Mouse (Mus musculus): ENCODE measurements at regions not wholly inside any gene's neighbourhood (a gene's known extent, or its start where the extent isn't known, plus 50 kb on each side); places are given as distances from the start of the nearest gene placed in this dataset.

- Histone ChIP-seq H3K36me3 (ENCODE audit: control insufficient read depth, insufficient read depth, low read length) (no peaks in the 10 kb centered on the region), H3K4me3 (replicated peaks; ENCODE audit: low read length) (no peak overlapping the region), H3K4me1 (ENCODE audit: control insufficient read depth, insufficient read depth, low read length) (peaks cover 3% of the 10 kb centered on the region; the same call in 1 of the 2 replicates), H3K27me3 (ENCODE audit: control insufficient read depth, insufficient read depth, low read length) (no peaks in the 10 kb centered on the region), H3K4me2 (replicated peaks; ENCODE audit: low read depth, low read length, severe bottlenecking) (no peak overlapping the region), H3K27ac (replicated peaks; ENCODE audit: low read depth, low read length) (no peak overlapping the region), H3K9ac (ENCODE audit: low read depth, low read length, severe bottlenecking) (no peak overlapping the region), H3K9me3 (ENCODE audit: control insufficient read depth, low read length) (no peaks in the 10 kb centered on the region)
- 79% methylated on average over 10 of the region's 10 CpGs for WGBS
- ATAC-seq (ENCODE audit: low FRiP score, low read depth) (no peak), DNase-seq (ENCODE audit: low spot score) (no peak)
- TF ChIP-seq POLR2A (IDR thresholded peaks at IDR 0.05; ENCODE audit: borderline replicate concordance, extremely low read depth, insufficient read depth, insufficient read length): no peak
Measured at GRCm38 (mm10) chr2:72644151-72644843, 168.3 kb downstream of the Cdca7 start.

DNA sequence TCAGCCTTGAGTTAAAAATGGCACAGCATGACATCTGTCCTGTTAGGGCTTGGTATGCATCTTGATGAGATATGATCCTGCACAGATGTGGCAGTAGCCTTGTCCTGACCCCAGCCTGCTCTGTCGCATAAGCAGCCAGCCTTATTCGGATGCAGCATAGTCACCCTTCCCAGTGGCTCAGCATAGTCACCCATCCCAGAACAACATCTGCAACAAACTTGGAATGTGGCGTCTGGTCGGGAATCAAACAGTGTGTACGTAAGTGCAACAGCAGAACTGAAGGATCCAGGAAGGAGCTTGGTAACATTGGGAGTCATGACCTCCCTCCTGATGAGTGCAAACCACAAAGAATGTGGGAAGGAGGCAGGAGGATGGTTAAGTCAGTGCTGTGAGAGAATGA, 171.7 kb downstream of the Cdca7 start:
- no peak overlapping the region for H3K4me2 ChIP-seq (replicated peaks; ENCODE audit: low read depth, low read length, severe bottlenecking)
- WGBS: 51% methylated on average over 5 of the region's 5 CpGs
- no peaks in the 10 kb centered on the region for H3K36me3 ChIP-seq (ENCODE audit: control insufficient read depth, insufficient read depth, low read length)
- no peak for TF ChIP-seq POLR2A (IDR thresholded peaks at IDR 0.05; ENCODE audit: borderline replicate concordance, extremely low read depth, insufficient read depth, insufficient read length)
- H3K4me1 ChIP-seq (ENCODE audit: control insufficient read depth, insufficient read depth, low read length): no peaks in the 10 kb centered on the region
- no peaks in the 10 kb centered on the region for H3K27me3 ChIP-seq (ENCODE audit: control insufficient read depth, insufficient read depth, low read length)
- H3K9me3 ChIP-seq (ENCODE audit: control insufficient read depth, low read length): no peaks in the 10 kb centered on the region
- no peak overlapping the region for H3K27ac ChIP-seq (replicated peaks; ENCODE audit: low read depth, low read length)
- no peak for DNase-seq (ENCODE audit: low spot score)
- no peak overlapping the region for H3K9ac ChIP-seq (ENCODE audit: low read depth, low read length, severe bottlenecking)
- H3K4me3 ChIP-seq (replicated peaks; ENCODE audit: low read length): no peak overlapping the region
- ATAC-seq (ENCODE audit: low FRiP score, low read depth): peak; percentile 55

GRCm38 (mm10) chr2:72648294-72648693, 172.3 kb downstream of the Cdca7 start:
- ATAC-seq (ENCODE audit: low FRiP score, low read depth) (no peak), DNase-seq (ENCODE audit: low spot score) (no peak)
- WGBS: 52% methylated on average over 5 of the region's 5 CpGs
- Histone ChIP-seq H3K27ac (replicated peaks; ENCODE audit: low read depth, low read length) (no peak overlapping the region), H3K4me2 (replicated peaks; ENCODE audit: low read depth, low read length, severe bottlenecking) (no peak overlapping the region), H3K4me1 (ENCODE audit: control insufficient read depth, insufficient read depth, low read length) (no peaks in the 10 kb centered on the region), H3K27me3 (ENCODE audit: control insufficient read depth, insufficient read depth, low read length) (no peaks in the 10 kb centered on the region), H3K4me3 (replicated peaks; ENCODE audit: low read length) (no peak overlapping the region), H3K9ac (ENCODE audit: low read depth, low read length, severe bottlenecking) (no peak overlapping the region), H3K9me3 (ENCODE audit: control insufficient read depth, low read length) (no peaks in the 10 kb centered on the region), H3K36me3 (ENCODE audit: control insufficient read depth, insufficient read depth, low read length) (no peaks in the 10 kb centered on the region)
- TF ChIP-seq POLR2A (IDR thresholded peaks at IDR 0.05; ENCODE audit: borderline replicate concordance, extremely low read depth, insufficient read depth, insufficient read length): no peak

- Histone ChIP-seq H3K27ac (replicated peaks; ENCODE audit: low read depth, low read length) (no peak overlapping the region), H3K4me1 (ENCODE audit: control insufficient read depth, insufficient read depth, low read length) (no peaks in the 10 kb centered on the region), H3K36me3 (ENCODE audit: control insufficient read depth, insufficient read depth, low read length) (no peaks in the 10 kb centered on the region), H3K9me3 (ENCODE audit: control insufficient read depth, low read length) (no peaks in the 10 kb centered on the region), H3K27me3 (ENCODE audit: control insufficient read depth, insufficient read depth, low read length) (no peaks in the 10 kb centered on the region), H3K9ac (ENCODE audit: low read depth, low read length, severe bottlenecking) (no peak overlapping the region), H3K4me2 (replicated peaks; ENCODE audit: low read depth, low read length, severe bottlenecking) (no peak overlapping the region), H3K4me3 (replicated peaks; ENCODE audit: low read length) (no peak overlapping the region)
- DNase-seq (ENCODE audit: low spot score) (no peak), ATAC-seq (ENCODE audit: low FRiP score, low read depth) (no peak)
- TF ChIP-seq POLR2A (IDR thresholded peaks at IDR 0.05; ENCODE audit: borderline replicate concordance, extremely low read depth, insufficient read depth, insufficient read length): no peak
- WGBS: 67% methylated on average over 9 of the region's 9 CpGs
Measured at GRCm38 (mm10) chr2:72655864-72656263, 179.9 kb downstream of the Cdca7 start.

DNA sequence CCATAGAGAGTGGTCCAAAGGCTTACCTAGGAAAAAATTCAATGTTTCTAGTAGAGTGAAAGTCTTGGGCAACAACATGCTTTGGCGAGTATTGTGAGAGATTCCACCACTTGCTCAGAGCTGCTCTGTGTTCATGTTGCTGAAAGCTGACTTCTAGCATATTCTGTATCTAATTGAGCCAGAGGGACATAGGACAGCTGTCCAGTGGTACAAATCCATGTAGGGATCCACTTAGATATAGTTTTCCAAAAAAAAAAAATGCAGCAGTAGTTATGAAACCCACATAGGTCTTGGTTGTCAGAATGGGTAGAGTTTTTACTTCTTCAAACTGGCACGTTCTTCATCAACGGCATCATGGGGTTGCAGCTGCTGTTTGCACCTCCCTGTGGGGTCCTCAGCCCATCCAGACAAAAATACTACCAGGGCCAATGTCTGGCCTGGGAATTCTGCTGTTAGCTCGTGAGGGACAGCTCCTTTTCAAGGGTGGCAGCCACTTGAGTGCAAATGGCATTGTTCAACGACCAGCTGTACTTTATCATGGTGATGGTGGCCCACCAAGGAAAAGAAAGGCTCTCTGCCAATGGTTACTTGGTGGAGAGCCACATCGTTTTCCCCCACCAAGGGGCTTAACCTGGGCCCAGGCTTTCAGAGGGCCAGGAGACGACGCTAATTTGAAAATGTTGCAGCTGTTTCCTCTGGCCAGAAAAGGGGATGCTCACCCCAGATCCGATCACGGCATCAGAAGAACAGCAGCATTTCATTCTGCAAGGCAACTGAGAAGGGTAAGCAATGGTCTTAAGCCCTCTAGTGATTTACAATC, 181.4 kb downstream of the Cdca7 start:
- DNase-seq (ENCODE audit: low spot score): peak; percentile 8
- no peak for TF ChIP-seq POLR2A (IDR thresholded peaks at IDR 0.05; ENCODE audit: borderline replicate concordance, extremely low read depth, insufficient read depth, insufficient read length)
- no peak for ATAC-seq (ENCODE audit: low FRiP score, low read depth)

More for the DNA sequence above, 181.4 kb downstream of the Cdca7 start:
- Histone ChIP-seq H3K9me3 (ENCODE audit: control insufficient read depth, low read length) (no peaks in the 10 kb centered on the region), H3K9ac (ENCODE audit: low read depth, low read length, severe bottlenecking) (no peak overlapping the region), H3K27me3 (ENCODE audit: control insufficient read depth, insufficient read depth, low read length) (no peaks in the 10 kb centered on the region), H3K4me2 (replicated peaks; ENCODE audit: low read depth, low read length, severe bottlenecking) (no peak overlapping the region), H3K36me3 (ENCODE audit: control insufficient read depth, insufficient read depth, low read length) (no peaks in the 10 kb centered on the region), H3K4me1 (ENCODE audit: control insufficient read depth, insufficient read depth, low read length) (no peaks in the 10 kb centered on the region), H3K27ac (replicated peaks; ENCODE audit: low read depth, low read length) (no peak overlapping the region), H3K4me3 (replicated peaks; ENCODE audit: low read length) (no peak overlapping the region)
- 69% methylated on average over 10 of the region's 10 CpGs for WGBS
